Mouse (Mus musculus) forebrain, postnatal 0 days (tissue): ENCODE measurements around the gene Tango2. TPM values are rescaled to one million over a fixed set of nuclear protein-coding genes. Genes with fewer than 3 reads are reported as not detected.
A peak's percentile ranks its signal among the peaks of the same experiment; 100 is the strongest.

Source experiments
- ATAC-seq: fragments of 200-750 bp; cut with Nextera tagmentation; 2 replicates; pipeline ENCODE4 v1.8.0; 2017; ENCODE audit warnings: mild to moderate bottlenecking, moderate library complexity
- DNase-seq: peaks from one replicate; pipeline ENCODE4 v3.0.0-alpha.2; 2015
- H3K27ac ChIP-seq: fragments of 300-500 bp; sonication (generic); 2 replicates; pipeline ENCODE4 v1.5.1; 2014; ENCODE audit warnings: low read depth, mild to moderate bottlenecking, antibody characterized with exemption, low read length, moderate library complexity, mixed read lengths
- H3K27me3 ChIP-seq: fragments of 300-500 bp; sonication (generic); 2 replicates; pipeline ENCODE4 v1.6.1; 2014; ENCODE audit warnings: mild to moderate bottlenecking, low read length, mixed read lengths; ENCODE audit not compliant: insufficient read depth
- H3K36me3 ChIP-seq: fragments of 300-500 bp; sonication (generic); 2 replicates; pipeline ENCODE4 v1.6.1; 2014; ENCODE audit warnings: mild to moderate bottlenecking, moderate library complexity; ENCODE audit not compliant: insufficient read depth
- H3K4me1 ChIP-seq: fragments of 300-500 bp; sonication (generic); 2 replicates; pipeline ENCODE4 v1.6.1; 2014; ENCODE audit warnings: antibody characterized with exemption; ENCODE audit not compliant: insufficient read depth
- H3K4me2 ChIP-seq: fragments of 300-500 bp; sonication (generic); 2 replicates; pipeline ENCODE4 v1.6.1; 2014; ENCODE audit warnings: low read depth, mild to moderate bottlenecking, moderate library complexity
- H3K4me3 ChIP-seq: fragments of 300-500 bp; sonication (generic); 2 replicates; pipeline ENCODE4 v1.5.1; 2014; ENCODE audit warnings: low read depth, low read length, mixed read lengths
- H3K9ac ChIP-seq: fragments of 300-500 bp; sonication (generic); 2 replicates; pipeline ENCODE4 v1.6.1; 2014; ENCODE audit warnings: mild to moderate bottlenecking
- H3K9me3 ChIP-seq: fragments of 300-500 bp; sonication (generic); 2 replicates; pipeline ENCODE4 v1.6.1; 2016; ENCODE audit warnings: low read length
- CTCF ChIP-seq: sonication (generic); IDR thresholded peaks from 2 replicates; pipeline ENCODE4 v1.5.1; 2016; ENCODE audit warnings: antibody characterized with exemption, control low read depth, low read depth
- WGBS: fragments of 180-500 bp; shearing (Covaris S2); extraction: QIAGEN DNeasy Blood & Tissue Kit; methylation state at CpG from one replicate; pipeline ENCODE4 v1.1.7; 2014; 5-methylcytosine and 5-hydroxymethylcytosine counted together
- polyA plus RNA-seq: library from polyadenylated mRNA; unstranded; fragments of >200 nt; fragmentation: Nextera tagmentation; extraction: Ambion mirVana; gene quantifications from 2 replicates; pipeline ENCODE4 v1.2.1, GENCODE M21; 2015
- total RNA-seq: library from RNA; depleted of rRNA; stranded (reverse); fragments of >200 nt; gene quantifications from 2 replicates; pipeline ENCODE4 v1.2.3, GENCODE M21; 2014

The Tango2 gene
- total and polyA plus RNA-seq, 2 experiments from 2014 or later = 43.0 to 75.9 TPM

GRCm38 (mm10) chr16:18383045-18383726 lies 35.3 kb upstream of the Tango2 start:
- Histone ChIP-seq H3K4me2 (no peak overlapping the region), H3K36me3 (no peaks in the 10 kb centered on the region), H3K9me3 (no peaks in the 10 kb centered on the region), H3K4me1 (peaks cover 11% of the 10 kb centered on the region), H3K9ac (no peak overlapping the region), H3K27me3 (no peaks in the 10 kb centered on the region), H3K27ac (no peak overlapping the region), H3K4me3 (no peak overlapping the region)
- no peak for DNase-seq
- no peak for ATAC-seq
- TF ChIP-seq CTCF = no peak
- 65% methylated on average over 9 of the region's 9 CpGs for WGBS

GRCm38 (mm10) chr16:18381621-18382258 lies 33.8 kb upstream of the Tango2 start:
- TF ChIP-seq CTCF = no peak
- WGBS = 38% methylated on average over 6 of the region's 6 CpGs
- DNase-seq = peak; percentile 73
- peak; percentile 71 for ATAC-seq
- peak overlapping the region; percentile 80 for H3K27ac ChIP-seq
- H3K9ac ChIP-seq = no peak overlapping the region
- H3K4me2 ChIP-seq = no peak overlapping the region
- no peaks in the 10 kb centered on the region for H3K36me3 ChIP-seq
- no peak overlapping the region for H3K4me3 ChIP-seq
- no peaks in the 10 kb centered on the region for H3K9me3 ChIP-seq
- no peaks in the 10 kb centered on the region for H3K27me3 ChIP-seq
- peaks cover 11% of the 10 kb centered on the region for H3K4me1 ChIP-seq

- Histone ChIP-seq H3K9ac (no peak overlapping the region), H3K27ac (peak overlapping the region; percentile 57), H3K4me2 (no peak overlapping the region), H3K9me3 (no peaks in the 10 kb centered on the region), H3K27me3 (no peaks in the 10 kb centered on the region), H3K4me3 (no peak overlapping the region), H3K4me1 (peaks cover 11% of the 10 kb centered on the region), H3K36me3 (no peaks in the 10 kb centered on the region)
- ATAC-seq (peak; percentile 80), DNase-seq (peak; percentile 63)
- no peak for TF ChIP-seq CTCF
- WGBS = 5% methylated on average over 6 of the region's 6 CpGs
Measured at GRCm38 (mm10) chr16:18380495-18381063, 32.7 kb upstream of the Tango2 start.

GRCm38 (mm10) chr16:18379338-18380001 lies 31.6 kb upstream of the Tango2 start:
- Histone ChIP-seq H3K4me2 (no peak overlapping the region), H3K4me1 (peaks cover 11% of the 10 kb centered on the region), H3K4me3 (no peak overlapping the region), H3K27me3 (no peaks in the 10 kb centered on the region), H3K9ac (no peak overlapping the region), H3K27ac (peak overlapping the region; percentile 47), H3K36me3 (no peaks in the 10 kb centered on the region), H3K9me3 (no peaks in the 10 kb centered on the region)
- 47% methylated on average over 8 of the region's 8 CpGs for WGBS
- DNase-seq (no peak), ATAC-seq (peak; percentile 30; the same call in 1 of the 2 replicates)
- no peak for TF ChIP-seq CTCF

- TF ChIP-seq CTCF = no peak
- H3K4me2 ChIP-seq = no peak overlapping the region
- no peak for ATAC-seq
- no peaks in the 10 kb centered on the region for H3K9me3 ChIP-seq
- H3K9ac ChIP-seq = no peak overlapping the region
- no peaks in the 10 kb centered on the region for H3K27me3 ChIP-seq
- H3K4me1 ChIP-seq = peaks cover 11% of the 10 kb centered on the region
- H3K36me3 ChIP-seq = no peaks in the 10 kb centered on the region
- H3K27ac ChIP-seq = no peak overlapping the region
- no peak for DNase-seq
- 61% methylated on average over 1 of the region's 1 CpGs for WGBS
- no peak overlapping the region for H3K4me3 ChIP-seq
Measured at GRCm38 (mm10) chr16:18378489-18378888, 30.6 kb upstream of the Tango2 start.

GRCm38 (mm10) chr16:18377203-18377602 lies 29.3 kb upstream of the Tango2 start:
- Histone ChIP-seq H3K4me3 (no peak overlapping the region), H3K27ac (no peak overlapping the region), H3K9ac (no peak overlapping the region), H3K4me2 (no peak overlapping the region), H3K36me3 (no peaks in the 10 kb centered on the region), H3K9me3 (no peaks in the 10 kb centered on the region), H3K27me3 (no peaks in the 10 kb centered on the region), H3K4me1 (peaks cover 11% of the 10 kb centered on the region)
- ATAC-seq (no peak), DNase-seq (no peak)
- WGBS = 33% methylated on average over 3 of the region's 3 CpGs
- TF ChIP-seq CTCF = no peak
